Mouse (Mus musculus) liver, adult 2 months (tissue): ENCODE results near the gene Ccdc13. TPM values are rescaled to one million over a fixed set of nuclear protein-coding genes. Genes with fewer than 3 reads are reported as not detected.

Experiments
- DNase-seq: peaks from one replicate; pipeline ENCODE4 v3.0.0-alpha.2; 2011; ENCODE audit warnings: low read depth, low spot score; ENCODE audit errors: extremely low read depth
- H3K27ac ChIP-seq: fragments of 200-500 bp; replicated peaks from 2 replicates; pipeline ENCODE4 v1.5.1; 2012; ENCODE audit warnings: low read depth, mild to moderate bottlenecking, control low read depth, inconsistent platforms, low read length; ENCODE audit not compliant: insufficient read depth
- H3K27me3 ChIP-seq: fragments of 200-500 bp; 2 replicates; pipeline ENCODE4 v1.6.1; 2012; ENCODE audit warnings: mild to moderate bottlenecking, moderate library complexity, low read length, inconsistent platforms; ENCODE audit not compliant: control insufficient read depth, insufficient read depth
- H3K36me3 ChIP-seq: fragments of 200-500 bp; 2 replicates; pipeline ENCODE4 v1.6.1; 2012; ENCODE audit warnings: low read length, inconsistent platforms; ENCODE audit not compliant: control insufficient read depth, insufficient read depth
- H3K4me1 ChIP-seq: fragments of 200-500 bp; 2 replicates; pipeline ENCODE4 v1.6.1; 2011; ENCODE audit warnings: low read length; ENCODE audit not compliant: control insufficient read depth, insufficient read depth
- H3K4me3 ChIP-seq: fragments of 200-500 bp; 2 replicates; pipeline ENCODE4 v1.5.1; 2011; ENCODE audit warnings: low read depth, mild to moderate bottlenecking, control low read depth, low read length, moderate library complexity; ENCODE audit not compliant: insufficient read depth
- H3K79me2 ChIP-seq: fragments of 200-500 bp; 2 replicates; pipeline ENCODE4 v1.6.1; 2012; ENCODE audit warnings: inconsistent platforms, mild to moderate bottlenecking, low read length, moderate library complexity; ENCODE audit not compliant: control insufficient read depth, insufficient read depth
- H3K9ac ChIP-seq: fragments of 200-500 bp; 2 replicates; pipeline ENCODE4 v1.6.1; 2012; ENCODE audit warnings: low read depth, mild to moderate bottlenecking, control low read depth, inconsistent platforms, low read length
- CTCF ChIP-seq: fragments of 200-500 bp; IDR thresholded peaks from 2 replicates; pipeline ENCODE4 v1.5.1; 2011; ENCODE audit warnings: low read depth, low read length, control low read depth
- POLR2A ChIP-seq: fragments of 200-500 bp; IDR thresholded peaks from 2 replicates; pipeline ENCODE4 v1.6.1; 2011; ENCODE audit warnings: low read length, control low read depth; ENCODE audit not compliant: insufficient read depth; ENCODE audit errors: extremely low read depth
- WGBS: fragments of 180-500 bp; shearing (Covaris S2); methylation state at CpG from one replicate; pipeline ENCODE4 v1.1.7; 2018; 5-methylcytosine and 5-hydroxymethylcytosine counted together
- polyA plus RNA-seq: library from polyadenylated mRNA; depleted of rRNA; stranded (reverse); fragments of >200 nt; gene quantifications from 2 replicates; pipeline ENCODE4 v1.2.3, GENCODE M21; 2012
- total RNA-seq: library from RNA; depleted of rRNA; stranded (reverse); fragments of >200 nt; gene quantifications from 2 replicates; pipeline ENCODE4 v1.2.3, GENCODE M21; 2014

Ccdc13 gene
- total and polyA plus RNA-seq, 2 experiments: not detected

GRCm38 (mm10) chr9:121794972-121795539 lies 44.2 kb downstream of the Ccdc13 start:
- H3K4me1 ChIP-seq: peaks cover 12% of the 10 kb centered on the region
- H3K79me2 ChIP-seq: no peaks in the 10 kb centered on the region
- no peaks in the 10 kb centered on the region for H3K27me3 ChIP-seq
- no peak overlapping the region for H3K9ac ChIP-seq
- H3K4me3 ChIP-seq: no peak overlapping the region
- no peak for TF ChIP-seq POLR2A
- no peak for TF ChIP-seq CTCF
- WGBS: 73% methylated on average over 1 of the region's 1 CpGs
- peak; percentile 55 for DNase-seq
- no peaks in the 10 kb centered on the region for H3K36me3 ChIP-seq
- H3K27ac ChIP-seq: no peak overlapping the region

DNA sequence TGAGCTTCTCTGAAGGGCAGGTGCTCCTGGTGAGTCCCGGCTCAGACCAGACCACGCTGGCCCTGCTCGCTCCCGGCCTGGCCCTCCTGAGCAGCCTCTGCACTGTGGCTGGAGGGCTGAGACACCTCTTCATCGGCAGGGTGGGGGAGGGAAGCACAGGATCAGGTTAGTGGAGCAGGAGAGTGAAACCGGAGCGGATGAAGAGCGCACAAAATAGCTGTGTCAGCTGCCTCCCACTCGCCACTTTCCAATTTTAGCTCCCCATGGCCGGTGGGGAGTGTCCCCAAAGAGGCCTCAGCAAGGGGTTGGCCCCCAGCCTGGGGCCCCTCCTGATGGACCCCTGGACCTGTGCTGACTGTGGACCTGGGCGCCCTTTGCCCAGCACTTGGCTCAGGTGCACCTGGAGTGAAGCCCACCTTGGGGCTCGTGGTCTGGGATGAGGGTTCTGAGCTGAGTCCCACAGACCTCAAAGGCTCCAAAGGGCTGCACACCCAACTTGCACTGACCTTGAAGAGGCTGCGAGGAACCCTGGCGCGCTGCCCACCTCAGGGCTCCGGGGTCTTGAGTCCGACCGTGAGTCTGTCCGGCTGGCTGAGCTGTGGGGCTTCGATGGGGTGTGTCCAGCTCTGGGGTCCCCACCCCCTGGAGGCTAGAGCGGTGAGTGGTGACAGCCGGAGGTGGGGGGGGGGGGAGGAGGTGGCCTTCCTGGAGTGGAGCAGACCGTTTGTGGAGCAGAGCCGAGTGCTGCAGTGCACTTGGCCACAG lies 47.3 kb downstream of the Ccdc13 start, which contains the start of gene Hhatl:
TSS of gene Hhatl (minus strand) at position 751 of the 765 bp plus-strand sequence.
- H3K36me3 ChIP-seq: no peaks in the 10 kb centered on the region
- 60% methylated on average over 23 of the region's 24 CpGs for WGBS
- no peak for DNase-seq
- H3K4me1 ChIP-seq: peaks cover 7% of the 10 kb centered on the region; the same call in 1 of the 2 replicates
- H3K27me3 ChIP-seq: no peaks in the 10 kb centered on the region
- no peak for TF ChIP-seq POLR2A
- TF ChIP-seq CTCF: no peak
- no peaks in the 10 kb centered on the region for H3K79me2 ChIP-seq
- no peak within 1 kb of the TSS for H3K4me3 ChIP-seq
- H3K27ac ChIP-seq: no peak within 1 kb of the TSS
- H3K9ac ChIP-seq: no peak within 1 kb of the TSS

- H3K27ac ChIP-seq: no peak overlapping the region
- WGBS: 20% methylated on average over 5 of the region's 5 CpGs
- H3K36me3 ChIP-seq: no peaks in the 10 kb centered on the region
- DNase-seq: peak; percentile 9
- TF ChIP-seq POLR2A (no peak), CTCF (no peak)
- peaks cover 7% of the 10 kb centered on the region; the same call in 1 of the 2 replicates for H3K4me1 ChIP-seq
- no peaks in the 10 kb centered on the region for H3K79me2 ChIP-seq
- no peaks in the 10 kb centered on the region for H3K27me3 ChIP-seq
- no peak overlapping the region for H3K4me3 ChIP-seq
- H3K9ac ChIP-seq: no peak overlapping the region
These were observed 48.1 kb downstream of the Ccdc13 start for GRCm38 (mm10) chr9:121791206-121791605.

- no peaks in the 10 kb centered on the region for H3K79me2 ChIP-seq
- no peak for DNase-seq
- no peaks in the 10 kb centered on the region for H3K4me1 ChIP-seq
- no peak overlapping the region for H3K27ac ChIP-seq
- no peak overlapping the region for H3K9ac ChIP-seq
- 66% methylated on average over 2 of the region's 2 CpGs for WGBS
- no peak overlapping the region for H3K4me3 ChIP-seq
- no peaks in the 10 kb centered on the region for H3K27me3 ChIP-seq
- no peaks in the 10 kb centered on the region for H3K36me3 ChIP-seq
- TF ChIP-seq POLR2A: no peak
- TF ChIP-seq CTCF: no peak
These were observed 52.9 kb downstream of the Ccdc13 start for GRCm38 (mm10) chr9:121786359-121786758.

- no peak overlapping the region for H3K4me3 ChIP-seq
- no peak overlapping the region for H3K27ac ChIP-seq
- H3K9ac ChIP-seq: no peak overlapping the region
- no peaks in the 10 kb centered on the region for H3K4me1 ChIP-seq
- H3K27me3 ChIP-seq: no peaks in the 10 kb centered on the region
- no peaks in the 10 kb centered on the region for H3K79me2 ChIP-seq
- no peaks in the 10 kb centered on the region for H3K36me3 ChIP-seq
- 81% methylated on average over 8 of the region's 8 CpGs for WGBS
- no peak for TF ChIP-seq CTCF
- TF ChIP-seq POLR2A: no peak
- no peak for DNase-seq
These were observed 54.0 kb downstream of the Ccdc13 start for GRCm38 (mm10) chr9:121785261-121785660.

GRCm38 (mm10) chr9:121784801-121785200 lies 54.5 kb downstream of the Ccdc13 start:
- Histone ChIP-seq H3K27ac (no peak overlapping the region), H3K4me3 (no peak overlapping the region), H3K79me2 (no peaks in the 10 kb centered on the region), H3K27me3 (no peaks in the 10 kb centered on the region), H3K4me1 (no peaks in the 10 kb centered on the region), H3K9ac (no peak overlapping the region), H3K36me3 (no peaks in the 10 kb centered on the region)
- TF ChIP-seq CTCF: no peak
- no peak for DNase-seq
- 82% methylated on average over 12 of the region's 12 CpGs for WGBS
